Mouse (Mus musculus) C2C12 (cell line): Measurements from ENCODE around the gene Tcl1. TPM values are rescaled to one million over a fixed set of nuclear protein-coding genes. Genes with fewer than 3 reads are reported as not detected.

ENCODE experiments used
- H3K27me3 ChIP-seq: one replicate; pipeline ENCODE4 v1.6.1; 2011; ENCODE audit not compliant: control insufficient read depth, insufficient read depth, insufficient read length
- H3K36me3 ChIP-seq: one replicate; pipeline ENCODE4 v1.6.1; 2011; ENCODE audit not compliant: control insufficient read depth, insufficient read depth
- H3K4me3 ChIP-seq: one replicate; pipeline ENCODE4 v1.5.1; 2011; ENCODE audit warnings: mild to moderate bottlenecking, control low read depth; ENCODE audit not compliant: poor library complexity, insufficient read depth, severe bottlenecking
- H3K79me2 ChIP-seq: one replicate; pipeline ENCODE4 v1.6.1; 2011; ENCODE audit not compliant: control insufficient read depth, insufficient read depth
- H3K79me3 ChIP-seq: one replicate; pipeline ENCODE4 v1.6.1; 2011; ENCODE audit warnings: low read depth, control low read depth
- H3ac ChIP-seq: one replicate; pipeline ENCODE3; 2011; ENCODE audit warnings: low read depth; ENCODE audit not compliant: control insufficient read depth, insufficient read length
- CEBPB ChIP-seq: IDR thresholded peaks from one replicate; pipeline ENCODE4 v1.6.1; 2011; ENCODE audit warnings: low read depth, mild to moderate bottlenecking, control low read depth, moderate library complexity
- CTCF ChIP-seq: IDR thresholded peaks from one replicate; pipeline ENCODE4 v1.5.1; 2011; ENCODE audit not compliant: control insufficient read depth, insufficient read depth, insufficient read length
- FOSL1 ChIP-seq: IDR thresholded peaks from one replicate; pipeline ENCODE4 v1.8.0; 2011; ENCODE audit warnings: mild to moderate bottlenecking, low read length; ENCODE audit not compliant: poor library complexity, insufficient read depth, severe bottlenecking
- MAX ChIP-seq: IDR thresholded peaks from one replicate; pipeline ENCODE4 v1.6.1; 2011; ENCODE audit warnings: mild to moderate bottlenecking, control low read depth
- MYOD1 ChIP-seq: IDR thresholded peaks from one replicate; pipeline ENCODE4 v1.6.1; 2011; ENCODE audit warnings: low read depth; ENCODE audit not compliant: control insufficient read depth, insufficient read length
- MYOG ChIP-seq: IDR thresholded peaks from one replicate; pipeline ENCODE4 v1.6.1; 2011; ENCODE audit not compliant: control insufficient read depth, insufficient read length; ENCODE audit errors: extremely low read depth
- USF1 ChIP-seq: IDR thresholded peaks from one replicate; pipeline ENCODE4 v1.6.1; 2011; ENCODE audit warnings: low read depth, mild to moderate bottlenecking, control low read depth, moderate library complexity
- long read RNA-seq, 2 experiments: library from polyadenylated mRNA; unstranded; transcript quantifications; one replicate each; pipeline ENCODE4 v2.0.0; 2019 to 2020
- polyA plus RNA-seq: library from polyadenylated mRNA; unstranded; fragments of >200 nt; fragmentation: generic; extraction: Trizol; gene quantifications from one replicate; pipeline ENCODE4 v1.2.1, GENCODE M21; 2012; ENCODE audit warnings: missing spikeins

Tcl1 gene
- not detected for polyA plus RNA-seq
- long read RNA-seq, experiment 1 = 0 reads
- long read RNA-seq, experiment 2 = 0 reads

GRCm38 (mm10) chr12:105222601-105223319 lies at the start of gene Tcl1:
Gene Tcl1 (minus strand): TSS chr12:105222793.
- Histone ChIP-seq H3K79me2 (no peaks in the 10 kb centered on the region), H3K27me3 (no peaks in the 10 kb centered on the region), H3ac (no peak within 1 kb of the TSS), H3K4me3 (no peak within 1 kb of the TSS), H3K79me3 (no peaks in the 10 kb centered on the region), H3K36me3 (no peaks in the 10 kb centered on the region)
- no peak for TF ChIP-seq MAX
- no peak for TF ChIP-seq FOSL1
- no peak for TF ChIP-seq MYOD1
- no peak for TF ChIP-seq MYOG
- TF ChIP-seq CEBPB = no peak
- no peak for TF ChIP-seq CTCF
- no peak for TF ChIP-seq USF1

GRCm38 (mm10) chr12:105271016-105271965 lies 48.7 kb upstream of the Tcl1 start:
- no peaks in the 10 kb centered on the region for H3K36me3 ChIP-seq
- no peak overlapping the region for H3K4me3 ChIP-seq
- H3K79me3 ChIP-seq = no peaks in the 10 kb centered on the region
- H3K27me3 ChIP-seq = no peaks in the 10 kb centered on the region
- TF ChIP-seq CEBPB = no peak
- no peak for TF ChIP-seq USF1
- TF ChIP-seq FOSL1 = no peak
- TF ChIP-seq MYOD1 = no peak
- no peak for TF ChIP-seq MAX
- no peak for TF ChIP-seq CTCF
- no peak for TF ChIP-seq MYOG
- no peak overlapping the region for H3ac ChIP-seq
- no peaks in the 10 kb centered on the region for H3K79me2 ChIP-seq

- H3K79me3 ChIP-seq = no peaks in the 10 kb centered on the region
- H3K27me3 ChIP-seq = no peaks in the 10 kb centered on the region
- no peaks in the 10 kb centered on the region for H3K36me3 ChIP-seq
- no peak overlapping the region for H3ac ChIP-seq
- H3K79me2 ChIP-seq = no peaks in the 10 kb centered on the region
- no peak overlapping the region for H3K4me3 ChIP-seq
- no peak for TF ChIP-seq FOSL1
- no peak for TF ChIP-seq USF1
- TF ChIP-seq CEBPB = no peak
- TF ChIP-seq MYOG = no peak
- TF ChIP-seq MYOD1 = no peak
- no peak for TF ChIP-seq MAX
- no peak for TF ChIP-seq CTCF
Observed at GRCm38 (mm10) chr12:105267076-105267475, 44.5 kb upstream of the Tcl1 start.

- H3K79me2 ChIP-seq = no peaks in the 10 kb centered on the region
- no peaks in the 10 kb centered on the region for H3K27me3 ChIP-seq
- no peaks in the 10 kb centered on the region for H3K36me3 ChIP-seq
- H3ac ChIP-seq = no peak overlapping the region
- TF ChIP-seq FOSL1 (no peak), CEBPB (no peak), CTCF (no peak), MYOG (no peak), USF1 (no peak)
- H3K4me3 ChIP-seq = no peak overlapping the region
- H3K79me3 ChIP-seq = no peaks in the 10 kb centered on the region
Observed at GRCm38 (mm10) chr12:105266096-105266495, 43.5 kb upstream of the Tcl1 start.

- TF ChIP-seq FOSL1 (no peak), CTCF (no peak), USF1 (no peak), MYOD1 (no peak), MAX (no peak), MYOG (no peak), CEBPB (no peak)
- H3K4me3 ChIP-seq = no peak overlapping the region
- no peaks in the 10 kb centered on the region for H3K79me3 ChIP-seq
- no peaks in the 10 kb centered on the region for H3K36me3 ChIP-seq
- H3K27me3 ChIP-seq = no peaks in the 10 kb centered on the region
- no peaks in the 10 kb centered on the region for H3K79me2 ChIP-seq
- H3ac ChIP-seq = no peak overlapping the region
Observed at GRCm38 (mm10) chr12:105259221-105259620, 36.6 kb upstream of the Tcl1 start.

- Histone ChIP-seq H3ac (no peak overlapping the region), H3K79me2 (no peaks in the 10 kb centered on the region), H3K27me3 (no peaks in the 10 kb centered on the region), H3K36me3 (no peaks in the 10 kb centered on the region), H3K79me3 (no peaks in the 10 kb centered on the region), H3K4me3 (no peak overlapping the region)
- no peak for TF ChIP-seq MYOG
- TF ChIP-seq CEBPB = no peak
- TF ChIP-seq CTCF = no peak
- TF ChIP-seq MYOD1 = no peak
- no peak for TF ChIP-seq MAX
- no peak for TF ChIP-seq USF1
- no peak for TF ChIP-seq FOSL1
Observed at GRCm38 (mm10) chr12:105258787-105259186, 36.2 kb upstream of the Tcl1 start.
